Mouse (Mus musculus): ENCODE data around the gene Spef1. TPM values are rescaled to one million over a fixed set of nuclear protein-coding genes. Genes with fewer than 3 reads are reported as not detected.

The Spef1 gene
- total RNA-seq, 2 experiments from 2014 or later = 3.1 TPM; not detected in 1

GRCm38 (mm10) chr2:131209125-131209795, 22.2 kb upstream of the Spef1 start:
- ATAC-seq (replicated peaks; ENCODE audit: low FRiP score, poor library complexity, severe bottlenecking) = peak; percentile 27

- no peak for ATAC-seq (replicated peaks; ENCODE audit: low FRiP score, poor library complexity, severe bottlenecking)
Measured at GRCm38 (mm10) chr2:131208356-131208755, 21.3 kb upstream of the Spef1 start.

- no peak for ATAC-seq (replicated peaks; ENCODE audit: low FRiP score, poor library complexity, severe bottlenecking)
Measured at GRCm38 (mm10) chr2:131206778-131207177, 19.7 kb upstream of the Spef1 start, which contains the start of gene Ap5s1. Gene Ap5s1, plus strand, starts transcription at chr2:131207078.

GRCm38 (mm10) chr2:131205521-131206182, 18.6 kb upstream of the Spef1 start:
- peak; percentile 42 for ATAC-seq (replicated peaks; ENCODE audit: low FRiP score, poor library complexity, severe bottlenecking)

- ATAC-seq (replicated peaks; ENCODE audit: low FRiP score, poor library complexity, severe bottlenecking) = peak; percentile 58
Measured at GRCm38 (mm10) chr2:131204410-131204981, 17.4 kb upstream of the Spef1 start.

- ATAC-seq (replicated peaks; ENCODE audit: low FRiP score, poor library complexity, severe bottlenecking) = no peak
Measured at GRCm38 (mm10) chr2:131203816-131204409, 16.8 kb upstream of the Spef1 start.

GRCm38 (mm10) chr2:131201262-131201661, 14.2 kb upstream of the Spef1 start:
- ATAC-seq (replicated peaks; ENCODE audit: low FRiP score, poor library complexity, severe bottlenecking) = no peak

- ATAC-seq (replicated peaks; ENCODE audit: low FRiP score, poor library complexity, severe bottlenecking) = no peak
Measured at GRCm38 (mm10) chr2:131200710-131201109, 13.6 kb upstream of the Spef1 start.

- 0 out of 2 replicates have a peak, but pooled peaks have one; percentile 9 for ATAC-seq (replicated peaks; ENCODE audit: low FRiP score, poor library complexity, severe bottlenecking)
Measured at GRCm38 (mm10) chr2:131196606-131197316, 9.7 kb upstream of the Spef1 start.

- ATAC-seq (replicated peaks; ENCODE audit: low FRiP score, poor library complexity, severe bottlenecking) = no peak
Measured at GRCm38 (mm10) chr2:131191005-131191390, 3.9 kb upstream of the Spef1 start.

GRCm38 (mm10) chr2:131190344-131191004, 3.4 kb upstream of the Spef1 start:
- no peak for ATAC-seq (replicated peaks; ENCODE audit: low FRiP score, poor library complexity, severe bottlenecking)

GRCm38 (mm10) chr2:131189521-131190309, 2.6 kb upstream of the Spef1 start:
- peak; percentile 53 for ATAC-seq (replicated peaks; ENCODE audit: low FRiP score, poor library complexity, severe bottlenecking)

GRCm38 (mm10) chr2:131188311-131188710, 1.2 kb upstream of the Spef1 start:
- ATAC-seq (replicated peaks; ENCODE audit: low FRiP score, poor library complexity, severe bottlenecking) = peak; percentile 63

GRCm38 (mm10) chr2:131187602-131187922, 480 bp upstream of the Spef1 start:
- no peak for ATAC-seq (replicated peaks; ENCODE audit: low FRiP score, poor library complexity, severe bottlenecking)

GRCm38 (mm10) chr2:131186343-131186742, 739 bp downstream of the Spef1 start:
- peak; percentile 27 for ATAC-seq (replicated peaks; ENCODE audit: low FRiP score, poor library complexity, severe bottlenecking)

- peak; percentile 53 for ATAC-seq (replicated peaks; ENCODE audit: low FRiP score, poor library complexity, severe bottlenecking)
Measured at GRCm38 (mm10) chr2:131179990-131180587, 7.0 kb downstream of the Spef1 start, which contains the start of gene Cenpb. Gene Cenpb, minus strand, starts transcription at chr2:131180067.

- peak; percentile 62 for ATAC-seq (replicated peaks; ENCODE audit: low FRiP score, poor library complexity, severe bottlenecking)
Measured at GRCm38 (mm10) chr2:131179246-131179886, 7.7 kb downstream of the Spef1 start.

GRCm38 (mm10) chr2:131178828-131179245, 8.2 kb downstream of the Spef1 start:
- peak; percentile 7; the same call in 1 of the 2 replicates for ATAC-seq (replicated peaks; ENCODE audit: low FRiP score, poor library complexity, severe bottlenecking)

Data from erythroblast, adult 5-6 weeks (primary cell).